Comparison of ENCODE assay signal across 9 mouse cellular contexts in genomic region chr17:46619683-46620357, GRCm38 (mm10). TPM values are rescaled to one million over a fixed set of nuclear protein-coding genes. Genes with fewer than 3 reads are reported as not detected.
A peak's percentile ranks its signal among the peaks of the same experiment; 100 is the strongest.
DNase-seq lines count a peak whose midpoint lies in the region; ATAC-seq lines count a peak whose summit lies in the region.
"Had no signal": no experiment of that assay in that cellular context is flagged by ENCODE, and none has a peak within 500 bp of the region (broad histone marks: within the 10 kb centered on the region; RNA-seq: fewer than 3 reads in every experiment).

No protein-coding gene starts in this region.

- peak overlapping the region; percentile 5; the same call in 1 of the 2 replicates for H3K4me3 ChIP-seq in lung, embryonic 15.5 days
- no peak overlapping the region for H3K4me3 ChIP-seq in forebrain, embryonic 11.5 days (ENCODE audit: low read depth, low read length)
- H3K4me3 ChIP-seq in limb, embryonic 10.5 days, result peak overlapping the region; percentile 42
- peak overlapping the region; percentile 23; the same call in 1 of the 2 replicates for H3K4me3 ChIP-seq in stomach, embryonic 16.5 days (replicated peaks; ENCODE audit: low read length)
- H3K4me3 ChIP-seq: gastrocnemius, adult 2 months had no signal

- H3K36me3 ChIP-seq in lung, embryonic 15.5 days, result no peaks in the 10 kb centered on the region
- no peaks in the 10 kb centered on the region for H3K36me3 ChIP-seq in forebrain, embryonic 11.5 days (ENCODE audit: control insufficient read depth, insufficient read depth, low read length)
- 0 out of 2 replicates have a peak, but pooled peaks cover 9% of the 10 kb centered on the region for H3K36me3 ChIP-seq in limb, embryonic 10.5 days
- no peaks in the 10 kb centered on the region for H3K36me3 ChIP-seq in stomach, embryonic 16.5 days (ENCODE audit: control insufficient read depth, insufficient read depth, low read length)

- no peak for ATAC-seq in lung, embryonic 15.5 days (ENCODE audit: borderline replicate concordance, extremely low read depth, low FRiP score, low TSS enrichment)
- ATAC-seq in forebrain, embryonic 11.5 days (replicated peaks; ENCODE audit: low FRiP score), result no peak
- ATAC-seq in stomach, embryonic 16.5 days (ENCODE audit: insufficient read depth, low FRiP score), result no peak
- no peak for ATAC-seq in megakaryocyte, adult 5-6 weeks (ENCODE audit: poor library complexity, severe bottlenecking)
- ATAC-seq: Patski had no signal

- H3K4me2 ChIP-seq in lung, embryonic 15.5 days, result peak overlapping the region; percentile 47
- peak overlapping the region; percentile 37; the same call in 1 of the 2 replicates for H3K4me2 ChIP-seq in forebrain, embryonic 11.5 days (ENCODE audit: low read depth, low read length, severe bottlenecking)
- peak overlapping the region; percentile 47 for H3K4me2 ChIP-seq in stomach, embryonic 16.5 days (ENCODE audit: low read depth, low read length)

- peaks cover 93% of the 10 kb centered on the region for H3K4me1 ChIP-seq in lung, embryonic 15.5 days
- peaks cover 41% of the 10 kb centered on the region for H3K4me1 ChIP-seq in forebrain, embryonic 11.5 days (replicated peaks; ENCODE audit: control insufficient read depth, insufficient read depth, low read length)
- peaks cover 100% of the 10 kb centered on the region for H3K4me1 ChIP-seq in limb, embryonic 10.5 days
- peaks cover 84% of the 10 kb centered on the region for H3K4me1 ChIP-seq in stomach, embryonic 16.5 days (ENCODE audit: control insufficient read depth, insufficient read depth, low read length)

- no peaks in the 10 kb centered on the region for H3K9me3 ChIP-seq in lung, embryonic 15.5 days
- H3K9me3 ChIP-seq in forebrain, embryonic 11.5 days (ENCODE audit: control insufficient read depth, low read length), result no peaks in the 10 kb centered on the region
- no peaks in the 10 kb centered on the region for H3K9me3 ChIP-seq in limb, embryonic 10.5 days (replicated peaks)
- H3K9me3 ChIP-seq in stomach, embryonic 16.5 days (replicated peaks; ENCODE audit: control insufficient read depth, low read length), result no peaks in the 10 kb centered on the region

- peak overlapping the region; percentile 96 for H3K27ac ChIP-seq in lung, embryonic 15.5 days
- peak overlapping the region; percentile 87 for H3K27ac ChIP-seq in forebrain, embryonic 11.5 days (ENCODE audit: low read depth, low read length)
- H3K27ac ChIP-seq in limb, embryonic 10.5 days, result peak overlapping the region; percentile 98
- H3K27ac ChIP-seq in stomach, embryonic 16.5 days (ENCODE audit: low read length), result peak overlapping the region; percentile 97
- H3K27ac ChIP-seq: gastrocnemius, adult 2 months had no signal

- DNase-seq in lung, postnatal 14 days, result no peak
- no peak for DNase-seq in forebrain, embryonic 11.5 days (ENCODE audit: low spot score)
- DNase-seq in limb, embryonic 10.5 days (ENCODE audit: low spot score), result peak; percentile 48
- DNase-seq in frontal cortex, adult 2 months (ENCODE audit: extremely low spot score in 1 of 2, low spot score in 1 of 2), result no peak
- DNase-seq: gastrocnemius, adult 2 months had no signal

- H3K9ac ChIP-seq in lung, embryonic 15.5 days, result peak overlapping the region; percentile 13
- peak overlapping the region; percentile 58 for H3K9ac ChIP-seq in forebrain, embryonic 11.5 days (ENCODE audit: low read length)
- peak overlapping the region; percentile 66 for H3K9ac ChIP-seq in stomach, embryonic 16.5 days (ENCODE audit: low read length)

- 22% methylated on average over 16 of the region's 16 CpGs for WGBS in lung, embryonic 15.5 days
- WGBS in forebrain, embryonic 11.5 days, result 30% methylated on average over 16 of the region's 16 CpGs
- 24% methylated on average over 16 of the region's 16 CpGs for WGBS in limb, embryonic 10.5 days
- 27% methylated on average over 16 of the region's 16 CpGs for WGBS in stomach, embryonic 16.5 days

- H3K27me3 ChIP-seq in lung, embryonic 15.5 days, result no peaks in the 10 kb centered on the region
- no peaks in the 10 kb centered on the region for H3K27me3 ChIP-seq in forebrain, embryonic 11.5 days (ENCODE audit: control insufficient read depth, insufficient read depth, low read length)
- no peaks in the 10 kb centered on the region for H3K27me3 ChIP-seq in limb, embryonic 10.5 days (ENCODE audit: low read depth, poor library complexity, severe bottlenecking)
- H3K27me3 ChIP-seq in stomach, embryonic 16.5 days (ENCODE audit: control insufficient read depth, insufficient read depth, low read length), result no peaks in the 10 kb centered on the region
- H3K27me3 ChIP-seq: Patski had no signal

RNA-seq across cellular contexts. Expression of gene Ptk7, which starts 9.5 kb away (rescaled TPM):
- polyA plus RNA-seq in lung, embryonic 15.5 days (2015; fragmentation: Nextera tagmentation; extraction: Ambion mirVana), result 134 and 142 TPM in 2 replicates
- 40.8 and 43.3 TPM in 2 replicates for polyA plus RNA-seq in forebrain, embryonic 11.5 days (2014; fragmentation: Nextera tagmentation; extraction: Ambion mirVana)
- 102 and 142 TPM in 2 replicates for polyA plus RNA-seq in limb, embryonic 10.5 days (2016; fragmentation: Nextera tagmentation; extraction: Ambion mirVana)
- 93.9 and 94.9 TPM in 2 replicates for polyA plus RNA-seq in stomach, embryonic 16.5 days (2015; fragmentation: Nextera tagmentation; extraction: Ambion mirVana)
- total RNA-seq in megakaryocyte, adult 5-6 weeks (2015), result not detected in 2 replicates
- 0.07 and 0.16 TPM in 2 replicates for total RNA-seq in megakaryocyte, adult 5-6 weeks (2017)
- 5.3 and 6.3 TPM in 2 replicates for polyA plus RNA-seq in frontal cortex, adult 2 months (2012; rRNA removed)

RNA-seq across cellular contexts. Expression of gene Klc4, which starts 26.0 kb away (rescaled TPM):
- polyA plus RNA-seq in lung, embryonic 15.5 days (2015; fragmentation: Nextera tagmentation; extraction: Ambion mirVana), result 24.9 and 25.8 TPM in 2 replicates
- polyA plus RNA-seq in forebrain, embryonic 11.5 days (2014; fragmentation: Nextera tagmentation; extraction: Ambion mirVana), result 34.9 and 35.8 TPM in 2 replicates
- 23.6 and 28.8 TPM in 2 replicates for polyA plus RNA-seq in limb, embryonic 10.5 days (2016; fragmentation: Nextera tagmentation; extraction: Ambion mirVana)
- polyA plus RNA-seq in stomach, embryonic 16.5 days (2015; fragmentation: Nextera tagmentation; extraction: Ambion mirVana), result 41.4 and 46.7 TPM in 2 replicates
- total RNA-seq in megakaryocyte, adult 5-6 weeks (2015), result 3.5 and 4.9 TPM in 2 replicates
- 13.1 and 15.0 TPM in 2 replicates for total RNA-seq in megakaryocyte, adult 5-6 weeks (2017)
- 20.1 and 23.5 TPM in 2 replicates for polyA plus RNA-seq in frontal cortex, adult 2 months (2012; rRNA removed)

RNA-seq across cellular contexts. Expression of gene Mrpl2, which starts 26.2 kb away (rescaled TPM):
- 106 TPM in 2 replicates for polyA plus RNA-seq in lung, embryonic 15.5 days (2015; fragmentation: Nextera tagmentation; extraction: Ambion mirVana)
- 111 and 117 TPM in 2 replicates for polyA plus RNA-seq in forebrain, embryonic 11.5 days (2014; fragmentation: Nextera tagmentation; extraction: Ambion mirVana)
- polyA plus RNA-seq in limb, embryonic 10.5 days (2016; fragmentation: Nextera tagmentation; extraction: Ambion mirVana), result 140 and 144 TPM in 2 replicates
- polyA plus RNA-seq in stomach, embryonic 16.5 days (2015; fragmentation: Nextera tagmentation; extraction: Ambion mirVana), result 94.1 and 99.9 TPM in 2 replicates
- total RNA-seq in megakaryocyte, adult 5-6 weeks (2015), result 46.2 and 67.5 TPM in 2 replicates
- total RNA-seq in megakaryocyte, adult 5-6 weeks (2017), result 42.7 and 53.9 TPM in 2 replicates
- polyA plus RNA-seq in frontal cortex, adult 2 months (2012; rRNA removed), result 51.2 and 58.7 TPM in 2 replicates

RNA-seq across cellular contexts. Expression of gene Cul7, which starts 30.3 kb away (rescaled TPM):
- 48.2 and 49.5 TPM in 2 replicates for polyA plus RNA-seq in lung, embryonic 15.5 days (2015; fragmentation: Nextera tagmentation; extraction: Ambion mirVana)
- 34.4 and 34.9 TPM in 2 replicates for polyA plus RNA-seq in forebrain, embryonic 11.5 days (2014; fragmentation: Nextera tagmentation; extraction: Ambion mirVana)
- polyA plus RNA-seq in limb, embryonic 10.5 days (2016; fragmentation: Nextera tagmentation; extraction: Ambion mirVana), result 40.3 and 48.0 TPM in 2 replicates
- polyA plus RNA-seq in stomach, embryonic 16.5 days (2015; fragmentation: Nextera tagmentation; extraction: Ambion mirVana), result 51.2 and 54.8 TPM in 2 replicates
- 1.7 and 1.9 TPM in 2 replicates for total RNA-seq in megakaryocyte, adult 5-6 weeks (2015)
- total RNA-seq in megakaryocyte, adult 5-6 weeks (2017), result 1.9 and 2.4 TPM in 2 replicates
- 33.0 and 35.2 TPM in 2 replicates for polyA plus RNA-seq in frontal cortex, adult 2 months (2012; rRNA removed)

RNA-seq across cellular contexts. Expression of gene Rrp36, which starts 54.3 kb away (rescaled TPM):
- 55.1 and 56.2 TPM in 2 replicates for polyA plus RNA-seq in lung, embryonic 15.5 days (2015; fragmentation: Nextera tagmentation; extraction: Ambion mirVana)
- 61.0 and 64.1 TPM in 2 replicates for polyA plus RNA-seq in forebrain, embryonic 11.5 days (2014; fragmentation: Nextera tagmentation; extraction: Ambion mirVana)
- polyA plus RNA-seq in limb, embryonic 10.5 days (2016; fragmentation: Nextera tagmentation; extraction: Ambion mirVana), result 70.8 and 72.5 TPM in 2 replicates
- polyA plus RNA-seq in stomach, embryonic 16.5 days (2015; fragmentation: Nextera tagmentation; extraction: Ambion mirVana), result 49.7 and 52.4 TPM in 2 replicates
- 9.6 and 10.6 TPM in 2 replicates for total RNA-seq in megakaryocyte, adult 5-6 weeks (2015)
- total RNA-seq in megakaryocyte, adult 5-6 weeks (2017), result 62.2 and 75.0 TPM in 2 replicates
- 29.6 and 33.0 TPM in 2 replicates for polyA plus RNA-seq in frontal cortex, adult 2 months (2012; rRNA removed)

Comparison
In these comparisons a context has a peak if more than half of its experiments do, and no peak if none do; other contexts are left out.
1. H3K9ac ChIP-seq: peak in every context shown above with its lines; median percentile 66 in stomach, embryonic 16.5 days; 58 in forebrain, embryonic 11.5 days; 13 in lung, embryonic 15.5 days.